Mouse (Mus musculus): Measurements from ENCODE around the gene Eif2b5.

Eif2b5 gene

GRCm38 (mm10) chr16:20489233-20489632, 9.4 kb upstream of the Eif2b5 start:
- DNase-seq (ENCODE audit: low spot score): no peak

GRCm38 (mm10) chr16:20490581-20490980, 8.0 kb upstream of the Eif2b5 start:
- peak; percentile 18 for DNase-seq (ENCODE audit: low spot score)

DNA sequence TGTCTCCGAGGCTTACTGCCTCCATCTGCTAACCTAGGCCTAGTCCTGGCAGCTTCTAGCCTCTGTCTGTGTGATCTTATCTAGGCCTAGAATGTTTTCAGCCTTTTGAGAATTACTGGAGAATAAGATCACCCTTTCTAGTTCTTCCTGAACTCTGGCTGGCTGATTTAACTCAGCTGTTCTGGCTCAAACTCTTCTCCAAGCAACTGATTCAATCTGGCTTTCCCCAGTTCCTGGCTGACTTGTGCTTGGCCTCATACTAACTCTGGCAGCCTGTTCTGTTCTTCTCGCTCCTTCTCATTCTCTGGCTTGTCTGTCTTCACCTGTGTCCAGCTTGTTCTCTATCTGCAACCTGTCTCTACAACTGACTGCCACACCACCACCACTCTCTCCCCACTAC, 7.3 kb upstream of the Eif2b5 start:
- no peak for DNase-seq (ENCODE audit: low spot score)

DNA sequence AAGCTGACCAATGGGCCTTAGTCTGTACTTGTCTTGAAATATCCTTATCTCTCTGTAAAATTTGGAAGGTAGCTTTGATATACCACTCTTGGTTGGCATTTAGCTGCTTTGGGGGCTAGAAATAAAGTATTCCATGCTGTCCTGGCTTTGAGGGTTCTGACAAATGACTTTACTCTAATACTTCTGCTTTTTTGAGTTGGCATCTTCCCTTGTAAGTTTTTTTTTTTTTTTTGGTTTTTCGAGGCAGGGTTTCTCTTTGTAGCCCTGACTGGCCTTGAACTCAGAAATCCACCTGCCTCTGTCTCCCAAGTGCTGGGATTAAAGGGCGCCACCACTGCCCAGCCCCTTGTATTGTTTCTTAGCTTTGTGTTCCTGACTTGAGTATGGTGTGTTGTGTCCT, 5.2 kb upstream of the Eif2b5 start:
- no peak for DNase-seq (ENCODE audit: low spot score)

GRCm38 (mm10) chr16:20496671-20497600, 1.7 kb upstream of the Eif2b5 start:
- peak; percentile 40 for DNase-seq (ENCODE audit: low spot score)

- DNase-seq (ENCODE audit: low spot score): no peak
Measured at GRCm38 (mm10) chr16:20497980-20498676, 489 bp upstream of the Eif2b5 start.

GRCm38 (mm10) chr16:20506000-20506399, 7.4 kb downstream of the Eif2b5 start:
- DNase-seq (ENCODE audit: low spot score): no peak

DNA sequence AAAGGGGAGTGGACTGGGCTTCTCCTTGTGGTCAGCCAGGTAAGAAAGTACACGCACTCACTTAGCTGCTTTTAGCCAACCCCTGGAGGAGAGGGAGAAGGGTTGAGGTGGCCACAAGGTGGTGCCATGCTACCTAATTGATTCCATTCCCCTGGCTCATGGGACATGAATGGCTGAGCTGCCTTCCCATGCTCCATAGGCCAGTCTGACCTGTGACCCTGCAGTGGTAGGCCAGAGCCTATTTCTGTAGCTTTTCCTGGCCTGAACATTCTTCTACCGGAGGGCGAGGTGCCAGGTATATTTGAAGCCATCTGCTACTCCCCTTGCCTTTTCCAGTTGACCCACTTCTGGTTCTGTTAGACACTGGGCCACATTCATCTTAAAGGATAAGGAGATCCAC, 10.7 kb downstream of the Eif2b5 start:
- DNase-seq (ENCODE audit: low spot score): no peak

- DNase-seq (ENCODE audit: low spot score): no peak
Measured at GRCm38 (mm10) chr16:20511277-20511847, 12.7 kb downstream of the Eif2b5 start.

GRCm38 (mm10) chr16:20516032-20516431, 17.4 kb downstream of the Eif2b5 start:
- no peak for DNase-seq (ENCODE audit: low spot score)

GRCm38 (mm10) chr16:20516726-20517201, 18.1 kb downstream of the Eif2b5 start, which contains the start of gene Dvl3:
Dvl3 (plus strand) TSS chr16:20516982.
- DNase-seq (ENCODE audit: low spot score): peak; percentile 89

GRCm38 (mm10) chr16:20517216-20517615, 18.6 kb downstream of the Eif2b5 start:
- no peak for DNase-seq (ENCODE audit: low spot score)

- DNase-seq (ENCODE audit: low spot score): no peak
Measured at GRCm38 (mm10) chr16:20517701-20518374, 19.2 kb downstream of the Eif2b5 start.

GRCm38 (mm10) chr16:20523886-20524285, 25.3 kb downstream of the Eif2b5 start:
- no peak for DNase-seq (ENCODE audit: low spot score)

- no peak for DNase-seq (ENCODE audit: low spot score)
Measured at GRCm38 (mm10) chr16:20528779-20529178, 30.2 kb downstream of the Eif2b5 start.

DNA sequence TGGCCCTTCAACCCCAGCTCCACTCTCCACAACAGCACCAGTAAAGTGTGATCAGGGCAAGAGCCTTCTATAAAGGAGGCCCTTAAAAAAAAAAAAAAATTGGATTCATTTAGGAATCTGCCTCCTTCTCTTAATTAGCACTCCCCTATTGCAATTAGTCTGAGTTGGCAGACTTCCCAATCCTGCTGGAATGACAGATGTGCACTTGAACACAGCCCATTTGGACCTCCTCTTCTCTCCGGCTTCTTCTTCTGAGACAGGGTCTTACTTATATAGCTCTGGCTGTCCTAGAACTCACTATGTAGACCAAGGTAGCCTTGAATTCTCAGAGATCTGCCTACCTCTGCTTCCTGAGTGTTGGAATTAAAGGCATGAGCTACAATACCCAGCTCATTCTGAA, 30.8 kb downstream of the Eif2b5 start:
- DNase-seq (ENCODE audit: low spot score): no peak

GRCm38 (mm10) chr16:20530941-20531340, 32.3 kb downstream of the Eif2b5 start:
- DNase-seq (ENCODE audit: low spot score): no peak

GRCm38 (mm10) chr16:20534617-20535295, 36.1 kb downstream of the Eif2b5 start:
- DNase-seq (ENCODE audit: low spot score): no peak

DNA sequence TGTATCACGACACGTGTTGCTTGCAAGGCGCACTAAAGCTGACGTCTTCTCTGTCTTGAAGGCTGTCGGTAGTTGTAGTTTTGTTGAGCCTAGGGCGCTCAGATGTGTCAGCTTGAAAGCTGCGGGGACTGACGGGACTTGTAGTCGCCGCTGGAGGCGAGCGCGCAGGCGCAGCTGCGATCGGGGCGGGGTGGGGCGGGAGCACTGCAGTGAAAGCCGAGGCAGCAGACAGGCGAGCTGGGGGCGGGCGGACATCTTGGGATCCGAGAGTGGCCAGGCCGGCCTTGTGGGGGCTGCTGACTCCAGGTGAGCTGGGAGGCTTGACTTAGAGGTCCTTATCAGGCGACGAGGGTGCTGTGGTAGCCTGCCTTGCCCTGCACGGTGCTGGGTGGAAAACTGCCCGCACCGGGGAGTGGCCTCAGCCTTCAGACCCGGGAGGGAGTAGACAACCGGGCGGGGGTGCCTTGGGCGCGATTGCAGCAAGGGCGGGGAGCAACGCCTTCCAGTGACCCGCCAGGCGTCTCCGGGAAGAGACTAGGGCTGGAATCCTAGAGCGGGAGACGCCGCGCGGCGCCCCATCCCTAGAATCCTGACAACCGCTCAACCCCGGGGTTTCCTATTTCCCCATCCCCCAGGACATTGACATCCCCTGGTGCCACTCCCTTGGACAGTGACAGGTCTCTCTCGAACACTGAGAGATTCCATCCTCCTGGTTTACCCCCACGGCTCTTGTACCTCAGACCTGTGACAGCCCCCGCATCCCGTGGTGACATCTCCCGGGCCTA, 36.9 kb downstream of the Eif2b5 start, which contains the start of gene Ap2m1:
Gene Ap2m1, plus strand, starts transcription at position 183 of the 785 bp plus-strand sequence.
- DNase-seq (ENCODE audit: low spot score): peak; percentile 80

DNA sequence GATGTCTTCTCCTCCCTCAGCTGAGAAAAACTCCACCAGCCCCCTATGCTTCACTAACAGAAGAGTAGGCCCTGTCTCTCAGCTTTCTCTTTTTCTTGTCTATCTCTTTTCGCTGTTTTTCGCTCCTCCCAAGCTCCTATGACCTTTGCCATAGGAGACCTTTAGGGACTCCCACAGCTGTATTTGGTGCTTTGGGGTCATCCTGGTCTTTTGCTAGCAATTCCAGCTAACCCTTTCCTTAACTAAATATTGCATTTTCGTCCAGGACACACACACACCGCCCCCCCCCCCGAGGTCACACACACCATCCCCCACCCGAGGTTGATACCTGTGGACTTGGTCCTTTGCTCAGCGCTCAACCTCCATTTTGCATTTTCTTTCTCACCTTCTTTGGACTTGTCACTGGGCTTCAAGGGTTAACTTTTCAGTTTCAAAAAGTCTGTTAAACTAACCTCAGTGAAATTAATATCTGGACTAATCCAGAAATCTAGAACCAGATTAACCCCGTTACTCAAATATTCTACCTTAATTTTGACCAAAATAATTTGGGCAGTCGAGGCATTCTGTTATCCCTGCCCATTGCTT, 37.6 kb downstream of the Eif2b5 start:
- no peak for DNase-seq (ENCODE audit: low spot score)

Measured in urinary bladder, postnatal 25 days (tissue).